Mouse (Mus musculus): ENCODE measurements around the gene C2cd2l.

DNA sequence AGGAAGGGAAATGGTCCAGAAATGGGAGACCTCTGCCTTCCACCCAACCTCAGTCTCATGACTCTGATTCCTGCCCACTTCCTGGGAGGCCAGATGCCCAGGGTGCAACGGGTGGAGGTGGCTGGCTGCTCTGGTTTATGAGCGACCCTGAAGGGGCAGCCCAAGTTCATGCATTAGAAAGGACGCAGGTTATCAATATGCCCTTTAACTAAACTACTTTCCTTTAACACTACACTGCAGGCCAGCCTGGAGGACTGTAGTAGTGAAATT, 1.3 kb downstream of the C2cd2l start:
- TF ChIP-seq POLR2A (IDR thresholded peaks at IDR 0.05; ENCODE audit: control insufficient read depth in 1 of 2, insufficient read depth in 1 of 2, low read depth in 1 of 2, low read length in 2 of 2, poor library complexity in 1 of 2) (no peak), CTCF (IDR thresholded peaks at IDR 0.05 in 2 of 3, conservative IDR thresholded peaks at IDR 0.05 in 1 of 3; ENCODE audit: control insufficient read depth in 1 of 3, insufficient read depth in 1 of 3, low read depth in 2 of 3, low read length in 3 of 3, poor library complexity in 1 of 3, severe bottlenecking in 1 of 3) (no peak), NELFE (IDR thresholded peaks at IDR 0.05; ENCODE audit: low read depth, low read length) (no peak), MAX (IDR thresholded peaks at IDR 0.05; ENCODE audit: low read length) (no peak), EP300 (IDR thresholded peaks at IDR 0.05; ENCODE audit: low read depth in 1 of 2, low read length in 2 of 2) (no peak)

Data from MEL (cell line).